In genomic region chr6:34274346-34274745, GRCm38 (mm10) we compare ENCODE assay signal across 10 mouse cellular contexts. TPM values are rescaled to one million over a fixed set of nuclear protein-coding genes. Genes with fewer than 3 reads are reported as not detected.
A peak's percentile ranks its signal among the peaks of the same experiment; 100 is the strongest.
DNase-seq lines count a peak whose midpoint lies in the region; ATAC-seq lines count a peak whose summit lies in the region.
"Had no signal": no experiment of that assay in that cellular context is flagged by ENCODE, and none has a peak within 500 bp of the region (broad histone marks: within the 10 kb centered on the region; RNA-seq: fewer than 3 reads in every experiment).

No protein-coding gene starts in this region.

- DNase-seq in heart, adult 18-20 months, result peak; percentile 60 to 64
- DNase-seq in heart, postnatal 25 days (ENCODE audit: low spot score), result no peak
- peak; percentile 42 for DNase-seq in right cerebral cortex, postnatal 4 days
- DNase-seq in right cerebral cortex, postnatal 25 days, result no peak
- peak; percentile 19 for DNase-seq in gastrocnemius, postnatal 25 days
- DNase-seq in liver, result no peak
- DNase-seq in urinary bladder, adult 2 months (ENCODE audit: low spot score), result no peak
- DNase-seq: liver, embryonic 13.5 days had no signal

- intact Hi-C loops in heart, postnatal 25 days (cut with DNase I), result no loop called here

- no peak for ATAC-seq in activated CD4-positive, CD25-positive, alpha-beta regulatory T cell, adult 4 months
- ATAC-seq: forebrain, embryonic 14.5 days had no signal

RNA-seq across cellular contexts. Expression of gene Akr1b3, which starts 42.9 kb away (rescaled TPM):
- total RNA-seq in heart, adult 18-20 months (2021), result 100 to 1,000 TPM; 275 to 331 TPM
- total RNA-seq in heart, postnatal 25 days (2021), result 100 to 1,000 TPM; 255 to 264 TPM
- total RNA-seq in gastrocnemius, postnatal 25 days (2021), result 100 to 1,000 TPM; 161 to 169 TPM
- polyA plus RNA-seq in activated CD4-positive, CD25-positive, alpha-beta regulatory T cell, adult 4 months (2017; shearing (Covaris generic)), result 100 to 1,000 TPM; 356 to 448 TPM
- polyA plus RNA-seq in urinary bladder, adult 2 months (2012; rRNA removed), result 849 and 1,043 TPM in 2 replicates

Comparison
In these comparisons a context has a peak if more than half of its experiments do, and no peak if none do; other contexts are left out.
1. DNase-seq: peak in heart, adult 18-20 months (2 of 2), right cerebral cortex, postnatal 4 days (single experiment) and gastrocnemius, postnatal 25 days (single experiment); none in heart, postnatal 25 days (single experiment), right cerebral cortex, postnatal 25 days (single experiment), liver (single experiment) and urinary bladder, adult 2 months (single experiment).